Mouse (Mus musculus): ENCODE results near the gene Iqcf1.

- TF ChIP-seq CTCF (IDR thresholded peaks at IDR 0.05; ENCODE audit: low read depth, low read length) = no peak
- no peak for TF ChIP-seq POLR2A (IDR thresholded peaks at IDR 0.05; ENCODE audit: borderline replicate concordance, low read depth, low read length)
These were observed 26.0 kb upstream of the Iqcf1 start for GRCm38 (mm10) chr9:106473753-106474105.
